Mouse (Mus musculus) retina, adult 2 months (tissue): ENCODE data around the gene Inca1.

Experiments
- DNase-seq: peaks from one replicate; pipeline ENCODE4 v3.0.0-alpha.2; 2012; ENCODE audit warnings: low read depth, low spot score

Gene Inca1

DNA sequence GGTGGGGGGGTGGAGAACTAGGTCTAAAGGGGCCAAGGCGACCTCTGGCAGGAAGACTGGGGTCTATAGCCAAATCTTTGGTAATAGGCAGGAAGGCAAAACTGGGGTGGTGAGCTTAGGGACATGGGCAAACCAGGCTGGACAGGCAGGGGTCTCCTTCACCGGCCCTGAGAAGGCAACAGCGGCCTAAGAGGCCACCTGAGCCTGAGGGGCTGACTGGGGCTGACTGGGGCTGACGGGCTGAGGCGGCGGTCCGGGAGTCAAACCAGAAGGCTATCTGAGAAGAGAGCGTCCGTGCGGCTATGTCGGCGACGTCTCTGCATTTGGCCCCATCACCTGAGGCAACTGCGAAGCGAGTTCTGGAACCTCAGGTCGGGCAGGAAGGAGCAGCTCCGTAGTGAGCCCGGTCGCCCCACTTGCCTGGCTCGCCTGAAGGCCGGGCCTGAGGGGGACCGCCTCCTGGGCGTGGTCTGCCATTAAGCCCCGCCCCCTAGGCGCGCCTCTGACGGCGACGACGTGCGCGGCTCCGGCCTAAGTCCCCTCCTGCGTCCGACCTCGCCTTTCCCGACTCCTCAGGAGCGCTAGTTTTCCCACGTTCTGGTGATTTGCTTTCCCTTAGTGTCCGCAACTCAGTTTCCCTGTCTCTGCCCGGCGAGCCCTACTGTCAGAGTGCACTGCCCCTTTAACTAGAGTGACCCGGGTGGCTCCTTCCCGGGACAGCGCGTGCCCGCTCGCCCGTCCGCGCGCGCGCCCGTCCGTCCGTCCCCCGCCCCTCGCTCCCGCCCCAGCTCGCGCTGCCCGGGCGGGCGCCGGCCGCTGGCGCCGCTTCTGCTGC, at the start of gene Inca1, which contains the start of gene Kif1c:
Inca1 (minus strand) TSS at position 434 of the 835 bp plus-strand sequence.
Kif1c (plus strand) TSS at position 827 of the 835 bp plus-strand sequence.
- DNase-seq: peak; percentile 85

DNA sequence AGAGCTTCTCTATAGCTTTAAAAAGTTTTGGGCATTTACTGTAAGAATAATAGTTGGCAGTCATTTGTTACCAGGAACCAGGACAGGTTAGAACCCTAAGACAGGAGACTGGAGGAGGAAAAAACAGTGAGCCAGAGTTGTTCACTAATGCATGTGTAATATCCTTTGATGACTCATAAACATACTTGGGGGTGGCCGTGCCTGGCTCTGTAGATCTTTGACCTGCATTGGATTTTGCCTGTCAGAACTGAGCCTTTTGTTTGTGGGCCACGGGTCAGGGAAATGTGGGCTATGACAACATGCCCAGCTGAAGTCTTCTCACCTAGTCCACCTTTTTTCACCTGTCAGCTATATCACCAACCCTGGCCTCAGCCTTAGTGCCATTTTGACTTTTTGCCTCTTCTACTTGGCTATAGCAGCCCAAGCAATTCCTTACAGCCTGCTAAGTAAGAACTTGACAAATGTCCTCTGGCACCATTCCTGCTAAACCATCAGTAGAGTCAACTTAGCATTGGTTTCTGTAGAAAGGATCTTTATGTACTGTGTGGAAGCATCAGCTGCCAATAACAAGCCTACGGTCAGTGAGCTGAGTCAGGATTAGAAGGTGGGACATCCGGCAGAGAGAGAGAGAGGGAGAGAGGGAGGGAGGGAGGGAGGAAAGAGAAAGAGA, 48.1 kb upstream of the Inca1 start:
- DNase-seq: no peak

DNA sequence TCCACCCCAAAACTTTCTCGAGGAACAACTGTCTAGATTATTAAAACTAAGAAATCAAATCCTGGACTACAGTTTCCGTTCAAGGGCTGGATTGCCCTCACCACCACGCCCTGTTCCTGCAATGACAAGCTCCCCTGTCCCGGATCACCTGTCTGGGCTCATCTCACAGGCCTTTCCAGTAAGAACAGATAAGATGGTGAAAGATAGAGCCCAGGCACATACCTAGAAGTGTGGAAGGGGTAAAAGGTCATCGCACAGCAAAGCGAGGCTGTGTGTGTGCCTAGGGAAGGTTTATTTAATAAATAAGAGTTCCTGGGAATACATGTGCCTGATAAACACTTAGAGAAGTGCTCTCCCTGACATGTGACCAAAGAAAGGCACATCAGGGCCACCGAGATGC, 45.7 kb upstream of the Inca1 start:
- no peak for DNase-seq

DNA sequence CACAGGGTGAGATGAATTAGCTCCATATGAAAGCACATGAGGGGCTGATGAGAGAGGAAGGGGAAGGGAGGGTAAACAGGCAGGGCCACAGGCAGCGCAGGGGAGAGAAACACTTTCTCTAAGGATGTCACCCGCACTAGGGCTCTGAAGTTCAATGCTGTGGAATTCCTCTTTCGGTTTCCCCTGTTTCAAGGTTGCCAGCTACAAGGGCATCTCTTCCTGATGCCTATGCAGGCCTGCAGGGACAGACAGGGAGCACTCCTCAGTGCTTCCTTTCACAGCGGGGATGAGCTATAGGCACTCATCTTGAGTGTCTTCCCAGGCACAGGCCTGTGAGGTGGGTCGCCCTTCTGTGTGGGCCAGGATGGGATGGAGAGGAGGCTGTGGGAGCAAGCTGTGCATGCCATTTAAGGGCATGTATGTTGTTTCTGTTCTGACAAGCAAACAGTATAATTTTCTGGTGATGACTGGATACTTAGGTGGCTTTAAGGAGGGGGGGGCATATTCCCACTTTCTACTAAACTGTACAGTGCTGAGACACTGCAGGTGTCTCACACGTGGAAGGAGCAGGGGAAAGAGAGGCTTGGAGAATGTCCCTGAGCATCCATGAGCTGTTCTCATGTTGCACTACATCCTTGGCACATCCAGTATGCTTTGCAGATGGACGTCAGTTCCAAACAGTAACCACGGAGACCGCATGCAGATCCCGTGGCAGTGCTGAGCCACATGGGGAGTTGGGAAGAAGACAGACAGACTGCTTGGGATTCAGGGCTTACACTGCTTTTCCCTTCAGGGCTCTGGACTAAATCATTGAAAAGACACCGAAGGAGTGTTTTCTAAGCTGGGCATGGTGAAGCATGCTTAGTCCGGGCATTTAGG, 42.9 kb upstream of the Inca1 start:
- DNase-seq: no peak

DNA sequence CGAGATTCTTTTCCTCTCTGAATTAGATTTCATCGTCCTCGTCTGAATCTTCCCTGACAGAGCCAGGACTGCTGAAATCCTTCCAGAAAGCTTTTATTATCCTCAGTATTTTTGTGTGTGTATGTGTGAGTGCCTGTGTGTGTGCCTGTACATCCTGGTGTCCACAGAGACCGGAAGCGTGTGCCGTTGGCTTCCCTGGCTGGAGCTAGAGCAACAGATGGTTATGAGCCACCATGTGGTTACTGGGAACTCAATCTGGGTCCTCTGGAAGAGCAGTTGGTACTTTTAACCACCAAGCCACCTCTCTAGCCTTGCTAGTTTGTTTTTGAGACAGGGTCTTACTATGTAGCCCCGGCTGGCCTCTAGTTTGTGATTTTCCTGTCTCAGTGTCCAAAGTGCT, 42.2 kb upstream of the Inca1 start:
- DNase-seq: no peak

DNA sequence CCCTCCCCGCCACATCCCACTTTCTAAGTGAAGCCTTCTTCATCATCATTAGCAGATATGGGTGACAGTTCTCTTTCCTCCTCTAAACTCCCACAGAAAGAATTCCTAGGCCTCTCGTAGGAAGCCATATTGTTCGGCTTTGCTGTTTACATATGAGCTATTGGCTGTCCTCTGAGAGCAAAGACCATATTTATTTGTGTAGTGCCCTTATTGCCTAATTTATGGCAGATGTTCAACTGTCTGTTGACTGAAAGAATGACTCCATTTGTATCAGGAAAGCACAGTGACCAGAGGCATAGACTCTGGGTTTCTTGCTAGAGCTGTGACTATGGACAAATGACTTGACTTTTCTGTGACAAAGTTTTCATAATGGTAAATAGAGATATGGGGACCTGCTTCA, 41.6 kb upstream of the Inca1 start:
- DNase-seq: no peak

DNA sequence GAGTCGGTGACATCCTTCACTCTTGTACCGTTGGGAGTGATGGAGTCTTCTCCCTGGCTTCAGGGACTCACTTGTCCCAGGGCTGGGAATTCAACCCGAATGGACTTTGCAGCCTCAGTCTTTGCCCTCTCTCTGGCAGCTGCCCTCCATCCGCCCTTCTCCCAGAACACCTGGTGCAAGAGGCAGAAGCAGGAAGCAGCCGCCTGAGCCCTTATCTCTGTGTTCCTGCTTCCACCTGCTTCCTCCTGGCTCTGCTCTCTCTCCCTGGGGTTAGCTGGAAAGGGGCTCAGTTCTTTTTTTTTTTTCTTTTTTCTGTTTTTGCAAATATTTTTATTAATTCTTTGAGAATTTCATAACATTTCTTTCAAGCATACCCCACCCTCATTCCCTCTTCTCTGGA, 37.8 kb upstream of the Inca1 start:
- DNase-seq: no peak

DNA sequence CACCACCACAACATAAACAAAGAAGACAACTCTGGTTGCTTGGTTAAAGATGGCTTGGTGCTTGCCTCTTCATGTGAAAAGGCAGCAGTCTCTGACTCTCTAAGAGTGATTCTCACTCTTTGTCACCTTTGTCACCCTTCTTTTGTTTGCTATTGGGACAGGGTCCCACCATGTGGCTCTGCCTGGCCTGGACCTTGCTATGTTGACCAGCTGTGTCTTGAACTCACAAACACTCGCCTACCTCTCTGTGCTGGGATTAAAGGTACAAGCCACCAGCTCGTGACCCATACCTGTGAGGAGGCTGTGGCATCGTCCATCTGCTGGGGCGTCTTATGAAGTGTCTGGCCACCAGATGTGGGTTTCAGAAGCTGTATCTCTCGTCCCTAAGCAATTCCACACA, 33.3 kb upstream of the Inca1 start:
- no peak for DNase-seq

DNA sequence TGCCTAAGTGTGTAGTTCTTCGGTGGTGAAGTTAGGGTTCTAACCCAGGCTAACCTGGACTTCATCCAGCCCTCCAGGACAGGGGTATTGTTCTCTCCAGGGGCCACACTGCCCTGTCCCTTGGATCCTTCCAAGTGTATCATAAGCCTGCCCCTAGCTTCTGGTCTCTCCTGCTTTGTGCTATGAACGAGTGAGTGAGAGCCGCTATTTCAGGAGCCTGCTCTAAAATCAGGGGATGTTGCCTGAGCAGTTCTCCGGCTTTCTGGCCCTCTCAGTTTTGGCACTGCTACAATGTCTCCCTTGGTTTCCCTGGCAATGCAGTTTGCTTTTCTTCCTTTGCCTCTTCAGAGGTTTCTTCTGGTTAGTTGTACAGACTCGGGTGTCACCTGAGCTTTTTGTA, 31.2 kb upstream of the Inca1 start:
- no peak for DNase-seq

DNA sequence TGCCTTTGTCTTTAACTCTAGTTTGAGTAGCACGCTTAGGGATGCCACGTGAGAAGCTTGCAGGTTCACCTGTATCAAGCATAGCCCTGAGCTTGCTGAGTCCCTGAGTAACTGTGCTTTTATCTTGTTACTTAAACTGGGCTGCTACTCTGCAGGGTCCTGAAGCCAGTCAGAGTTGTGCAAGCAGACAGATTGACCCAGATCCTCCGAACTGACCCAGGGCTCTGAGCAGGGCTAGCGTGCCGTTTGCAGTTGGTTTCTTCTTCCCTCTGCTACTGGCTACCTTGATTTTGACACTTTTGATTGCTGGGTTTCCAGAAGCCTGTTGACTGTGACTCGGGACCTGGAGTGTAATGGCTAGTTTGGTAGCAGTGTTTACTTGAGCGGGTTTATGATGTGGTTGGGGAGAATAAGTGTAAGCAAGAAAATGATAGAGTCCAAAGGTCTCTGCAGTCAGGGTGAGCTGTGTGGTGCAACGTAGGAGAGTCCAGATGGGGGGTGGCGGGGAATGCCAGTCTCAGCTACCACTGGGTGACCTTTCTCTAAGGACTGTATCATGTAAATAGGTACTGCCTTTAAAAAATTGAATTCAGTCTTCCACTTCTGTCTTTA, 30.6 kb upstream of the Inca1 start:
- no peak for DNase-seq

DNA sequence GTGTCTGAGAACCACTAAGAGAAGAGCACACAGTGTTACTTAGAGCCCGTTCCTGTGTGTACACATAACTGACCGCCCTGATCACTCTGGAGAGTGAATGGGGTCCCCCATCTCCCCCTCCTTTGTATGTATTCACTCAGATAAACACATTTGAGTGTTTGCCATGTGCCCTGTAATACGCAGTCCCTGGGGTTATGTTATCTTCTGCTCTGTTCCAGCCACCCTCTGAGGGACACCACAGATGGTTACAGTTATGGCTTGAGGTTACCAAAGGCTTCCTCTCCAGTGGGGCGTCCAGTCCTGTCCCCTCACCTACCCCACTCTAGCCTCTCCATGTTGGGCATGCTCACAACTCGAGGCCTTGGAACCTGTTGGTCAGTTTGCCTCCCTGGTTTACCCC, 27.4 kb upstream of the Inca1 start:
- DNase-seq: no peak

DNA sequence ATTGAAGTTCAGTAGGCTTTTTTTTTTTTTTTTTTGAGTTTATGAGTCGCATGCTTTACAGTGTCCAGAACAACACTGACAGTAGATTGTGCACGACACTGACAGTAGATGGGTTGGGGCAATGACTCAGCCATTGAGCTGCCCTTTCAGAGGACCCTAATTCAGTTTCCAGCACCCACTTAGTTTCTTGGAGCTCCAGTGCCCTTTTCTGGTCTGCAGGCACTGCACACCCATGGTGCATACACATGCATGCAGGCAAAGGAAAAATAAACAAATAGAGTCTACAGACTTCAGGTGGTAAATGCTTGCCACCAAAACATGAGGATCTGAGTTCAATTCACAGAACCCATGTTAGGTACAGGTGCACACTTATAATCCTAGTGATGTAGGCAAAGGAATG, 26.6 kb upstream of the Inca1 start:
- DNase-seq: no peak

DNA sequence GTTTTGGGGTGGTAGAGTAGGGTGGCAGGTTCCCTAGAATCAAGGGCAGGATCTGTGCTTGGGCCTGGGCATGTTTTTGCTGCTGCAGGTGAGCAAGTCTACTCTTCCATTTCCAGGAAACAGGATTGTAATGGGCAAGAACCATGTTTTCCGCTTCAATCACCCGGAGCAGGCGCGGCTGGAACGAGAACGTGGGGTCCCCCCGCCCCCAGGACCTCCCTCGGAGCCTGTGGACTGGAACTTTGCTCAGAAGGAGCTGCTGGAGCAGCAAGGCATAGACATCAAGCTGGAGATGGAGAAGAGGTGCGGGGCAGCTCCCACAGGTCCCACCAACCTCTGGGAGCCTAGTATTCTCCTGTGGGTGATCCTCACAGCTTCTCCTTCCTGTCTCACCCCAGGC, 24.8 kb upstream of the Inca1 start:
- DNase-seq: no peak

DNA sequence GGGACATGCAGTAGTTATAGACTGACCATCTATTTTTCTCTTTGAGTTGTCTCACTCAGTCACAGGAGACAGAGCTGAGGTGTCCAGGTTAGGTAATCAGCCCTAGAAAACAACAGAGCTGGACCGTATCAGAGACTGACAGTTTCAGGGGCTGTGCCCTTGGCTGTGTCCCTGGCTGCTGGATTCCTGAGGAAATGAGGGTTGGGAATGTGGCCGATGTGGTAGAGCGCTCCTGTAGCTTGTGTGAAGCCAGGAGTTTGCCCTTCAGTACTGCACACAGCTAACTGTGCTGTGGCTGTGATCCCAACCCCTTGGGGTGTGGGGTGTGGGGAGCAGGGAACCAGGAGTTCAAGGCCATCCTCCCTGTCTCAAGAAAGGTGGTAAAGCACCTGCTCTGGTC, 21.1 kb upstream of the Inca1 start:
- no peak for DNase-seq

DNA sequence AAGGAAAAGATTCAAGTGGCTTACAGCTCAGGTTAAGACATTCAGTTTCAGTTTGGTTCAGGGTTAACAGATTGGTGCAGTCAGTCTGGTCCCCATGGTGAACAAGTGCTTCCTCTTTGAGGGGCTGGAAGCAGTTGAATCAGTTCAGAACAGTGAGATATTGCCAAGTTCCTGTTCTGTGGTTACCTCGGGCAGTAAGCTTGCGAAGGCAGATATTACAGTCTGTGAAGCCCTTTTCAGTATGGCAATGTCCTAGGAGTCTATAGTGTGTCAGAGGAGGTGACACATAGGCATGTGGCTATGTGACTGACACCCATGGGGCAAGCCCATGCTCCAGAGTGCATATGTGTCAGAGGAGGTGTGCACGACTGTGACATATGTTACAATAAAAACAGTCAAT, 20.6 kb upstream of the Inca1 start:
- DNase-seq: no peak

DNA sequence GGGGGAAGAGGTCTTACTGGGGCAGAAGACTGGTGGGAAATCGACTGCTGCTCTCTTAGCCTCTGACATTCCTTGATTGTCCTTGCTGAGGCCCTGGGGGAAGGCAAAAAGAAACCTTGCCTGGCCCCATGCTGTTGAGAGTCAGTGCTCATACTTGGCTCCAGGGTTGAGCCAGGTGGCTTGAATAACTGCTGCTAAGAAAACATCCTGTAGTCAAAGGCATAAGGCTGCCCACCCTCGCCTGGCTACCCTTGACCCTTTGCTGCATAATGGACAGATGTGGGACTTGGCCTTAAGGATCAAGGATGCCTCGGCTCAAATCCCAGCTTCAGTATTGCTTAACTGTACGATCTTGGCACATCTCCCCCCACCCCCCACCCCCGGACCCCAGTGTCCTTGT, 18.5 kb upstream of the Inca1 start:
- DNase-seq: no peak

DNA sequence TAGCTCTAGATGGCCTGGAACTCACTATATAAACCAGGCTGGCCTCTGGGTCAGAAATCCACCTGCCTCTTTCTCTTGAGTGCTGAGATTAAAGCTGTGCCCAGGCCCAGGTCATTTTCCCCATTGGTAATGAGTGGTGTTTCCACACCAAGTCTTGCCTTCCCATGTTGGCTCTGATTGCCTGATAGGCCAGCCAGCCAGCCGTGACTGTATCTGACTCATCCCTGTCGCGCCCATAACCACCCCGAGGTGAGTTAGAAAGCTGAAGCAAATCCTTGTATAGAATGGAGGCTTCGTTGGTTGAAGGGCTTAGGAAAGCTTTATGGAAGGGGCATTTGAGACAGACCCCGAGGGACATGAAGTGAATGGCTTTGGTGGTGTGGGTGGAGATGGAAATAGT, 15.9 kb upstream of the Inca1 start:
- DNase-seq: no peak

DNA sequence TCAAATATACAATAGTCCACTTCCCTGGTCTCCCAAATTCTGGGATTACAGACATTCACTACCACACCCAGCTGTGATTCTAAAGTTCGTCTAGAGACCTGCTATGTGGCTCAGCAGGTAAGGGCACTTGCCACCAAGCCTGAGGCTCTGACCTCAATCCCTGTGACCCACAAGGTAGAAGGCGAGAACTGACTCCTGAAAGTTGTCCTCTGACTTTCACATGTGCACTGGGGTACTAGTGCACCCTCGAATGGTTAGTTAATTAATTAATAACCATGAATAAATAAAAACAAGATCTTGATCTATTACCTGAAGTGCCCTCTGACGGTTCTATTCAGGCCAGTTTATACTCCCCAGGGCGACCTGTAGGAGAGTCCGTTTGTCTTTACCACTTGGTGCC, 13.3 kb upstream of the Inca1 start:
- DNase-seq: no peak

DNA sequence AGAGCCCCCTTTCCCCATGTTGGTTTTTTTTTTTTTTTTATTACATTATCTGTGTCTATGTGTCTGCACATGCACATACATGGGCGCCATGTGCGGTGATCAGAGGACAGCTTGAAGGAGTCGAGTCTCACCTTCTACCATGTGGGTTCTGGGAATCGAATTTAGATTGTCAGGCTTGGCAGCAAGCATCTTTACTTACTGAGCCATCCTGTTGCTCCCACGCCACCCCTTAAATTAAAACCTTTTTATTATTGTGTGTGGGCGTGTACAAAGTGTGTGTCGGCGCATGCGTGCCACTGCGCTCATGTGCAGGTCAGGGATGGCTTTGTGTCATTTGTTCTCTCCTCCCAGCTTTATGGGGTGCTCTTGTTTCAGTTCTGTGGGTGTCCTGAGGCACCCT, 11.1 kb upstream of the Inca1 start:
- no peak for DNase-seq

DNA sequence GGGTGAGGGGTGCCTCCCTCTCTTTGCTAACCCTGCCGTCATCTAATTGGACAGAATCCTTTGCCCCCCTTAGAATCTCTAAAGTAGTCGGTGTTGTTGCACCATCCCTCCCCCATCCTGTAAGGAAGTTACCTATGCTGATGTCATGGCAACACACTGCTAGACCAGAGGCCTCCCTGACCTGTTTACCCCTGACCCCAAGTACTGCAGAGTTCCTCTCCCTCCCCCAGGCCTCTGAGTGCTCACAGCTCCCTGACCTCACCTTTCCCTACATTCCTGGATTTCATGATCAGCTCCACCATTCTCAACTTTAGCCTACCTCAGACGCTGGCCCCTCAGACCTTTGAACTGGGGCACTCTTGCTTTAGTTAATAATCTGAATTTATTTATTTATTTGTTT, 6.2 kb upstream of the Inca1 start:
- DNase-seq: no peak

DNA sequence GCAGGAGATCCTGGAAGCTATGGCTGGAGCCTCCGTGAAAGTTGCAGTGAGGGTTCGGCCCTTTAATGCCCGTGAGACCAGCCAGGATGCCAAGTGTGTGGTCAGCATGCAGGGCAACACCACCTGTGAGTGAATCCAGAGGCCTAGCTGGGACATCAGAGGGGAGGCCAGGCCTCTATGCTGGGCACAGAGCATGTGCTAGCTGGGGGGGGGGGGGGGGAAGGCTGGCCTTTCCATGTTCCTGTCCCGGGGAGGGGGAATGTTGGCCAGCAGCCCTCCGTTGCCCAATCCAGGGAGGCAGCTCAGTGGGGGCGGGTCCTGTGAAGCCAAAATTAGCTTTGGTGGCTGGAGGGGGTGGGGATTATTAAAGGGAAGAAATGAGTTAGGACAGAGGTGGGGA, 2.8 kb upstream of the Inca1 start:
- DNase-seq: no peak
